Mouse (Mus musculus) mouse trophoblast stem cell (cell line): ENCODE measurements around the gene Gabarap.
"Not testable (repeated sequence)": the region's sequence is repeated elsewhere in the genome, so short reads cannot be mapped to it uniquely, and the experiment has no call there.

Experiments used
- in situ Hi-C, 2 experiments: fragments of 300-500 bp; cut with MseI, MboI; formaldehyde crosslinking; loops; 2 replicates in 1 of 2; 3 replicates in 1 of 2; pipeline ENCODE4 v1.15.1; 2025

The Gabarap gene

GRCm38 (mm10) chr11:69990850-69991691 is at the start of gene Gabarap:
Gabarap (plus strand) TSS chr11:69991143.
- in situ Hi-C loops = no loop called here

- in situ Hi-C loops = no loop called here
Observed at GRCm38 (mm10) chr11:69945216-69945615, 45.7 kb upstream of the Gabarap start.

- in situ Hi-C loops = no loop called here
Observed at GRCm38 (mm10) chr11:69945997-69946891, 44.7 kb upstream of the Gabarap start.

- in situ Hi-C loops = no loop called here
Observed at GRCm38 (mm10) chr11:69947337-69948065, 43.4 kb upstream of the Gabarap start.

GRCm38 (mm10) chr11:69948066-69948762 is 42.7 kb upstream of the Gabarap start, which contains the start of gene Slc2a4:
Slc2a4 (minus strand) TSS chr11:69948188.
- in situ Hi-C loops = no loop called here

GRCm38 (mm10) chr11:69948763-69949150 is 42.2 kb upstream of the Gabarap start:
- in situ Hi-C loops = no loop called here

GRCm38 (mm10) chr11:69950807-69951459 is 40.0 kb upstream of the Gabarap start:
- in situ Hi-C loops = no loop called here

GRCm38 (mm10) chr11:69952274-69952673 is 38.7 kb upstream of the Gabarap start:
- in situ Hi-C loops = no loop called here

- in situ Hi-C loops = no loop called here
Observed at GRCm38 (mm10) chr11:69953267-69953915, 37.6 kb upstream of the Gabarap start.

- in situ Hi-C loops = not testable (repeated sequence)
Observed at GRCm38 (mm10) chr11:69955618-69956017, 35.3 kb upstream of the Gabarap start.

GRCm38 (mm10) chr11:69956218-69956617 is 34.7 kb upstream of the Gabarap start:
- in situ Hi-C loops = no loop called here

GRCm38 (mm10) chr11:69960616-69961015 is 30.3 kb upstream of the Gabarap start:
- in situ Hi-C loops = loop anchor here in 1 of 2 experiments (5.0 kb wide), 1 partner anchor 33 kb away; no protein-coding TSS in a partner anchor

- in situ Hi-C loops = loop anchor here in 1 of 2 experiments (5.0 kb wide), 1 partner anchor 35 kb away; no protein-coding TSS in a partner anchor
Observed at GRCm38 (mm10) chr11:69961841-69962240, 29.1 kb upstream of the Gabarap start.

GRCm38 (mm10) chr11:69964650-69965270 is 26.2 kb upstream of the Gabarap start, which contains the start of gene Cldn7:
Cldn7 (plus strand) TSS chr11:69964779.
- in situ Hi-C loops = loop anchor here in 1 of 2 experiments (5.0 kb wide), 1 partner anchor 37 kb away; no protein-coding TSS in a partner anchor

- in situ Hi-C loops = no loop called here
Observed at GRCm38 (mm10) chr11:69965271-69966005, 25.5 kb upstream of the Gabarap start.

- in situ Hi-C loops = no loop called here
Observed at GRCm38 (mm10) chr11:69966006-69966859, 24.7 kb upstream of the Gabarap start.

- in situ Hi-C loops = no loop called here
Observed at GRCm38 (mm10) chr11:69966860-69967517, 24.0 kb upstream of the Gabarap start.
